ENCODE assay signal across 24 mouse cellular contexts in genomic region chr4:139291099-139291498, GRCm38 (mm10). TPM values are rescaled to one million over a fixed set of nuclear protein-coding genes. Genes with fewer than 3 reads are reported as not detected.
"Had no signal": no experiment of that assay in that cellular context is flagged by ENCODE, and none has a peak within 500 bp of the region (broad histone marks: within the 10 kb centered on the region; RNA-seq: fewer than 3 reads in every experiment).

No protein-coding gene starts in this region.

- DNase-seq: gastrocnemius, postnatal 14 days; gastrocnemius, postnatal 36 days; heart, adult 11 months; heart, adult 2 months; heart, postnatal 14 days; heart, postnatal 36 days; kidney, adult 11 months; kidney, adult 2 months; kidney, adult 9 months; kidney, postnatal 14 days; kidney, postnatal 36 days; layer of hippocampus, adult 9-11 months; layer of hippocampus, postnatal 36 days had no signal

- H3K4me3 ChIP-seq: heart, adult 2 months; heart, embryonic 13.5 days; heart, embryonic 15.5 days; hindbrain, embryonic 13.5 days; hindbrain, embryonic 15.5 days; kidney, embryonic 15.5 days; limb, embryonic 13.5 days; limb, embryonic 15.5 days; liver, embryonic 12.5 days had no signal

- H3K27ac ChIP-seq: heart, adult 2 months; heart, embryonic 13.5 days; heart, embryonic 15.5 days; hindbrain, embryonic 13.5 days; hindbrain, embryonic 15.5 days; hindbrain, postnatal 0 days; kidney, embryonic 15.5 days; kidney, postnatal 0 days; limb, embryonic 13.5 days; limb, embryonic 15.5 days; liver, embryonic 12.5 days had no signal

RNA-seq across cellular contexts. Expression of gene Pqlc2, which starts 19.4 kb away (rescaled TPM):
- total RNA-seq: hematopoietic stem cell, adult 5-6 weeks had no signal
